Mouse (Mus musculus) kidney, postnatal 25 days (tissue): Measurements from ENCODE around the gene Aff3.

ENCODE experiments used
- DNase-seq, 2 experiments: peaks; one replicate each; pipeline ENCODE4 v3.0.0; 2021; ENCODE audit warnings: mixed read lengths in 2 of 2

The Aff3 gene

GRCm38 (mm10) chr1:38664777-38665176, at the start of gene Aff3:
Gene Aff3, minus strand, starts transcription at chr1:38664955.
- no peak for DNase-seq

- no peak for DNase-seq
Measured at GRCm38 (mm10) chr1:38700646-38701045, 35.9 kb upstream of the Aff3 start.

GRCm38 (mm10) chr1:38699244-38699643, 34.5 kb upstream of the Aff3 start:
- no peak for DNase-seq

- DNase-seq, result no peak
Measured at GRCm38 (mm10) chr1:38695812-38696681, 31.3 kb upstream of the Aff3 start.

GRCm38 (mm10) chr1:38695089-38695811, 30.5 kb upstream of the Aff3 start:
- no peak for DNase-seq

GRCm38 (mm10) chr1:38694142-38694541, 29.4 kb upstream of the Aff3 start:
- no peak for DNase-seq

GRCm38 (mm10) chr1:38690471-38690870, 25.7 kb upstream of the Aff3 start:
- no peak for DNase-seq

- no peak for DNase-seq
Measured at GRCm38 (mm10) chr1:38688216-38688615, 23.5 kb upstream of the Aff3 start.

GRCm38 (mm10) chr1:38685706-38686105, 21.0 kb upstream of the Aff3 start:
- DNase-seq, result no peak

GRCm38 (mm10) chr1:38683158-38683721, 18.5 kb upstream of the Aff3 start:
- DNase-seq, result no peak

- DNase-seq, result no peak
Measured at GRCm38 (mm10) chr1:38679890-38680289, 15.1 kb upstream of the Aff3 start.

- DNase-seq, result no peak
Measured at GRCm38 (mm10) chr1:38671756-38672155, 7.0 kb upstream of the Aff3 start.

- no peak for DNase-seq
Measured at GRCm38 (mm10) chr1:38671019-38671418, 6.3 kb upstream of the Aff3 start.

GRCm38 (mm10) chr1:38668327-38668726, 3.6 kb upstream of the Aff3 start:
- DNase-seq, result no peak

GRCm38 (mm10) chr1:38667892-38668291, 3.1 kb upstream of the Aff3 start:
- DNase-seq, result no peak

- no peak for DNase-seq
Measured at GRCm38 (mm10) chr1:38666766-38667118, 2.0 kb upstream of the Aff3 start.

GRCm38 (mm10) chr1:38666111-38666765, 1.5 kb upstream of the Aff3 start:
- peak in 1 of 2 experiments; percentile 5 for DNase-seq

GRCm38 (mm10) chr1:38665611-38666010, 856 bp upstream of the Aff3 start:
- DNase-seq, result no peak

GRCm38 (mm10) chr1:38664261-38664660, 494 bp downstream of the Aff3 start:
- DNase-seq, result no peak

GRCm38 (mm10) chr1:38662616-38663193, 2.0 kb downstream of the Aff3 start:
- DNase-seq, result no peak

- DNase-seq, result no peak
Measured at GRCm38 (mm10) chr1:38658933-38659553, 5.7 kb downstream of the Aff3 start.

GRCm38 (mm10) chr1:38658376-38658775, 6.4 kb downstream of the Aff3 start:
- no peak for DNase-seq
